In genomic region chr3:145702739-145703138, GRCm38 (mm10) we compare ENCODE assay signal across 14 mouse cellular contexts. TPM values are rescaled to one million over a fixed set of nuclear protein-coding genes. Genes with fewer than 3 reads are reported as not detected.
A peak's percentile ranks its signal among the peaks of the same experiment; 100 is the strongest.
DNase-seq lines count a peak whose midpoint lies in the region; ATAC-seq lines count a peak whose summit lies in the region.
"Had no signal": no experiment of that assay in that cellular context is flagged by ENCODE, and none has a peak within 500 bp of the region (broad histone marks: within the 10 kb centered on the region; RNA-seq: fewer than 3 reads in every experiment).

No protein-coding gene starts in this region.

- 59% methylated on average over 5 of the region's 5 CpGs for WGBS in hindbrain, embryonic 10.5 days
- WGBS in hindbrain, embryonic 12.5 days: 59% methylated on average over 5 of the region's 5 CpGs
- WGBS in neural tube, embryonic 14.5 days: 60% methylated on average over 5 of the region's 5 CpGs
- 69% methylated on average over 5 of the region's 5 CpGs for WGBS in neural tube, embryonic 15.5 days
- WGBS in embryonic facial prominence, embryonic 10.5 days: 56% methylated on average over 5 of the region's 5 CpGs

- no peak for DNase-seq in hindbrain, embryonic 10.5 days (ENCODE audit: low spot score)
- no peak for DNase-seq in embryonic facial prominence, embryonic 10.5 days (ENCODE audit: low spot score)
- DNase-seq in left cerebral cortex, postnatal 4 days: no peak
- DNase-seq in gastrocnemius, postnatal 4 days (ENCODE audit: low spot score in 2 of 2): no peak
- DNase-seq: cerebellum, adult 9-10 months; right cerebral cortex, postnatal 4 days; thymus, postnatal 36 days had no signal

- H3K36me3 ChIP-seq in hindbrain, embryonic 10.5 days: no peaks in the 10 kb centered on the region
- H3K36me3 ChIP-seq in hindbrain, embryonic 12.5 days: no peaks in the 10 kb centered on the region
- H3K36me3 ChIP-seq in neural tube, embryonic 14.5 days (ENCODE audit: control insufficient read depth, insufficient read depth, low read length): no peaks in the 10 kb centered on the region
- no peaks in the 10 kb centered on the region for H3K36me3 ChIP-seq in neural tube, embryonic 15.5 days
- no peaks in the 10 kb centered on the region for H3K36me3 ChIP-seq in embryonic facial prominence, embryonic 10.5 days (replicated peaks)
- H3K36me3 ChIP-seq: liver, embryonic 15.5 days; midbrain, embryonic 13.5 days had no signal

- no peak for ATAC-seq in hindbrain, embryonic 12.5 days (ENCODE audit: low FRiP score)
- ATAC-seq in neural tube, embryonic 14.5 days (ENCODE audit: low read depth): no peak
- no peak for ATAC-seq in neural tube, embryonic 15.5 days (ENCODE audit: low FRiP score)

- no peak overlapping the region for H3K4me3 ChIP-seq in hindbrain, embryonic 10.5 days
- H3K4me3 ChIP-seq in hindbrain, embryonic 12.5 days: no peak overlapping the region
- no peak overlapping the region for H3K4me3 ChIP-seq in neural tube, embryonic 14.5 days (ENCODE audit: low read depth, low read length)
- no peak overlapping the region for H3K4me3 ChIP-seq in neural tube, embryonic 15.5 days (replicated peaks)
- no peak overlapping the region for H3K4me3 ChIP-seq in embryonic facial prominence, embryonic 10.5 days
- H3K4me3 ChIP-seq: liver, embryonic 15.5 days; midbrain, embryonic 13.5 days had no signal

- no peak overlapping the region for H3K4me2 ChIP-seq in hindbrain, embryonic 12.5 days (replicated peaks)
- no peak overlapping the region for H3K4me2 ChIP-seq in neural tube, embryonic 14.5 days (ENCODE audit: low read depth, low read length)
- no peak overlapping the region for H3K4me2 ChIP-seq in neural tube, embryonic 15.5 days
- H3K4me2 ChIP-seq: liver, embryonic 15.5 days; midbrain, embryonic 13.5 days had no signal

- no peaks in the 10 kb centered on the region for H3K27me3 ChIP-seq in hindbrain, embryonic 10.5 days (ENCODE audit: insufficient read depth, poor library complexity, severe bottlenecking)
- no peaks in the 10 kb centered on the region for H3K27me3 ChIP-seq in hindbrain, embryonic 12.5 days
- no peaks in the 10 kb centered on the region for H3K27me3 ChIP-seq in neural tube, embryonic 14.5 days (ENCODE audit: control insufficient read depth, insufficient read depth, low read length)
- H3K27me3 ChIP-seq in neural tube, embryonic 15.5 days (replicated peaks): no peaks in the 10 kb centered on the region
- H3K27me3 ChIP-seq in embryonic facial prominence, embryonic 10.5 days (replicated peaks; ENCODE audit: low read depth, poor library complexity, severe bottlenecking): peaks cover 6% of the 10 kb centered on the region; the same call in 1 of the 2 replicates
- H3K27me3 ChIP-seq: liver, embryonic 15.5 days had no signal

- peak overlapping the region; percentile 84; the same call in 1 of the 2 replicates for H3K27ac ChIP-seq in hindbrain, embryonic 10.5 days
- no peak overlapping the region for H3K27ac ChIP-seq in hindbrain, embryonic 12.5 days
- H3K27ac ChIP-seq in neural tube, embryonic 14.5 days (ENCODE audit: low read depth, low read length): 0 out of 2 replicates have a peak overlapping the region, but pooled peaks have one; percentile 8
- no peak overlapping the region for H3K27ac ChIP-seq in neural tube, embryonic 15.5 days (replicated peaks)
- peak overlapping the region; percentile 81 for H3K27ac ChIP-seq in embryonic facial prominence, embryonic 10.5 days (replicated peaks)
- H3K27ac ChIP-seq: liver, embryonic 15.5 days; macrophage; midbrain, embryonic 13.5 days had no signal

- intact Hi-C loops in left cerebral cortex, postnatal 4 days (cut with DNase I): no loop called here

- H3K4me1 ChIP-seq in hindbrain, embryonic 10.5 days (replicated peaks): peaks cover 21% of the 10 kb centered on the region
- peaks cover 6% of the 10 kb centered on the region for H3K4me1 ChIP-seq in hindbrain, embryonic 12.5 days
- no peaks in the 10 kb centered on the region; the same call in 1 of the 2 replicates for H3K4me1 ChIP-seq in neural tube, embryonic 14.5 days (ENCODE audit: control insufficient read depth, insufficient read depth, low read length)
- 0 out of 2 replicates have a peak, but pooled peaks cover 9% of the 10 kb centered on the region for H3K4me1 ChIP-seq in neural tube, embryonic 15.5 days
- H3K4me1 ChIP-seq in embryonic facial prominence, embryonic 10.5 days: peaks cover 35% of the 10 kb centered on the region
- H3K4me1 ChIP-seq: liver, embryonic 15.5 days had no signal

- H3K9me3 ChIP-seq in hindbrain, embryonic 10.5 days: no peaks in the 10 kb centered on the region
- H3K9me3 ChIP-seq in hindbrain, embryonic 12.5 days (replicated peaks): no peaks in the 10 kb centered on the region
- H3K9me3 ChIP-seq in neural tube, embryonic 14.5 days (ENCODE audit: control insufficient read depth, low read length): no peaks in the 10 kb centered on the region
- no peaks in the 10 kb centered on the region for H3K9me3 ChIP-seq in neural tube, embryonic 15.5 days (replicated peaks)
- H3K9me3 ChIP-seq in embryonic facial prominence, embryonic 10.5 days: no peaks in the 10 kb centered on the region
- H3K9me3 ChIP-seq: liver, embryonic 15.5 days; midbrain, embryonic 13.5 days had no signal

- H3K9ac ChIP-seq in hindbrain, embryonic 12.5 days: no peak overlapping the region
- no peak overlapping the region for H3K9ac ChIP-seq in neural tube, embryonic 14.5 days (replicated peaks; ENCODE audit: low read depth, low read length)
- H3K9ac ChIP-seq in neural tube, embryonic 15.5 days (replicated peaks): no peak overlapping the region
- H3K9ac ChIP-seq: liver, embryonic 15.5 days; midbrain, embryonic 13.5 days had no signal

RNA-seq across cellular contexts. Expression of gene Ccn1, which starts 53.0 kb away (rescaled TPM):
- polyA plus RNA-seq in hindbrain, embryonic 10.5 days (2016; fragmentation: Nextera tagmentation; extraction: Ambion mirVana): 42.9 and 43.4 TPM in 2 replicates
- polyA plus RNA-seq in hindbrain, embryonic 12.5 days (2016; fragmentation: Nextera tagmentation; extraction: Ambion mirVana): 40.8 and 41.9 TPM in 2 replicates
- 1.9 and 4.5 TPM in 2 replicates for polyA plus RNA-seq in neural tube, embryonic 14.5 days (2014; fragmentation: Nextera tagmentation; extraction: Ambion mirVana)
- polyA plus RNA-seq in neural tube, embryonic 15.5 days (2015; fragmentation: Nextera tagmentation; extraction: Ambion mirVana): 8.9 and 10.2 TPM in 2 replicates
- 40.2 and 42.2 TPM in 2 replicates for polyA plus RNA-seq in embryonic facial prominence, embryonic 10.5 days (2016; fragmentation: Nextera tagmentation; extraction: Ambion mirVana)
- total RNA-seq in left cerebral cortex, postnatal 4 days (2021): 1 to 10 TPM; 6.3 to 6.5 TPM
- 10 to 100 TPM; 40.7 to 49.3 TPM for total RNA-seq in gastrocnemius, postnatal 4 days (2021)
- total RNA-seq: neutrophil, adult 5-6 weeks had no signal

RNA-seq across cellular contexts. Expression of gene Ddah1, which starts 55.7 kb away (rescaled TPM):
- 22.3 and 24.7 TPM in 2 replicates for polyA plus RNA-seq in hindbrain, embryonic 10.5 days (2016; fragmentation: Nextera tagmentation; extraction: Ambion mirVana)
- polyA plus RNA-seq in hindbrain, embryonic 12.5 days (2016; fragmentation: Nextera tagmentation; extraction: Ambion mirVana): 46.8 and 53.8 TPM in 2 replicates
- polyA plus RNA-seq in neural tube, embryonic 14.5 days (2014; fragmentation: Nextera tagmentation; extraction: Ambion mirVana): 97.1 and 98.8 TPM in 2 replicates
- polyA plus RNA-seq in neural tube, embryonic 15.5 days (2015; fragmentation: Nextera tagmentation; extraction: Ambion mirVana): 108 and 123 TPM in 2 replicates
- 16.5 and 22.4 TPM in 2 replicates for polyA plus RNA-seq in embryonic facial prominence, embryonic 10.5 days (2016; fragmentation: Nextera tagmentation; extraction: Ambion mirVana)
- 100 to 1,000 TPM in 1 of 2 experiments, 10 to 100 TPM in 1; 97.6 to 108 TPM for total RNA-seq in left cerebral cortex, postnatal 4 days (2021)
- 10 to 100 TPM; 20.2 to 24.3 TPM for total RNA-seq in gastrocnemius, postnatal 4 days (2021)
- total RNA-seq: neutrophil, adult 5-6 weeks had no signal

Comparison
In these comparisons a context has a peak if more than half of its experiments do, and no peak if none do; other contexts are left out.
1. H3K27ac ChIP-seq: peak in hindbrain, embryonic 10.5 days (single experiment), neural tube, embryonic 14.5 days (single experiment) and embryonic facial prominence, embryonic 10.5 days (single experiment); none in hindbrain, embryonic 12.5 days (single experiment) and neural tube, embryonic 15.5 days (single experiment).